Mouse (Mus musculus) liver, embryonic 15.5 days (tissue): ENCODE results near the gene Arntl2. TPM values are rescaled to one million over a fixed set of nuclear protein-coding genes. Genes with fewer than 3 reads are reported as not detected.

Experiments used
- ATAC-seq: fragments of 200-750 bp; cut with Nextera tagmentation; 2 replicates; pipeline ENCODE4 v1.8.0; 2017; ENCODE audit warnings: moderate number of reproducible peaks, mild to moderate bottlenecking, moderate library complexity; ENCODE audit not compliant: insufficient read depth
- H3K27ac ChIP-seq: fragments of 300-500 bp; sonication (generic); replicated peaks from 2 replicates; pipeline ENCODE4 v1.5.1; 2015; ENCODE audit warnings: mild to moderate bottlenecking, inconsistent platforms
- H3K27me3 ChIP-seq: fragments of 300-500 bp; sonication (generic); 2 replicates; pipeline ENCODE4 v1.6.1; 2015; ENCODE audit warnings: mild to moderate bottlenecking, inconsistent platforms
- H3K36me3 ChIP-seq: fragments of 300-500 bp; sonication (generic); replicated peaks from 2 replicates; pipeline ENCODE4 v1.6.1; 2015; ENCODE audit warnings: moderate library complexity, mild to moderate bottlenecking, inconsistent platforms
- H3K4me1 ChIP-seq: fragments of 300-500 bp; sonication (generic); replicated peaks from 2 replicates; pipeline ENCODE4 v1.6.1; 2015; ENCODE audit warnings: inconsistent platforms
- H3K4me2 ChIP-seq: fragments of 300-500 bp; sonication (generic); 2 replicates; pipeline ENCODE4 v1.6.1; 2015; ENCODE audit warnings: moderate library complexity, mild to moderate bottlenecking, inconsistent platforms
- H3K4me3 ChIP-seq: fragments of 300-500 bp; sonication (generic); replicated peaks from 2 replicates; pipeline ENCODE4 v1.5.1; 2015; ENCODE audit warnings: mild to moderate bottlenecking, inconsistent platforms
- H3K9ac ChIP-seq: fragments of 300-500 bp; sonication (generic); 2 replicates; pipeline ENCODE4 v1.6.1; 2015; ENCODE audit warnings: moderate library complexity, mild to moderate bottlenecking, inconsistent platforms
- H3K9me3 ChIP-seq: fragments of 300-500 bp; sonication (generic); replicated peaks from 2 replicates; pipeline ENCODE4 v1.6.1; 2016; ENCODE audit warnings: inconsistent platforms
- WGBS: fragments of 180-500 bp; shearing (Covaris S2); methylation state at CpG from one replicate; pipeline ENCODE4 v1.1.7; 2015; ENCODE audit warnings: mixed read lengths; ENCODE audit not compliant: insufficient replicate concordance; 5-methylcytosine and 5-hydroxymethylcytosine counted together
- polyA plus RNA-seq: library from polyadenylated mRNA; unstranded; fragments of >200 nt; fragmentation: Nextera tagmentation; extraction: Ambion mirVana; gene quantifications from 2 replicates; pipeline ENCODE4 v1.2.1, GENCODE M21; 2015

Gene Arntl2
- polyA plus RNA-seq, 1 experiment from 2014 or later, result 0.43 TPM

- Histone ChIP-seq H3K9ac (no peak overlapping the region), H3K27ac (no peak overlapping the region), H3K36me3 (no peaks in the 10 kb centered on the region), H3K27me3 (no peaks in the 10 kb centered on the region), H3K4me2 (no peak overlapping the region), H3K4me3 (no peak overlapping the region), H3K4me1 (no peaks in the 10 kb centered on the region), H3K9me3 (no peaks in the 10 kb centered on the region)
- ATAC-seq, result no peak
- WGBS, result 54% methylated on average over 6 of the region's 6 CpGs
These were observed 37.8 kb downstream of the Arntl2 start for GRCm38 (mm10) chr6:146833485-146834314.

GRCm38 (mm10) chr6:146834342-146834741, 38.5 kb downstream of the Arntl2 start:
- no peaks in the 10 kb centered on the region for H3K27me3 ChIP-seq
- 35% methylated on average over 3 of the region's 3 CpGs for WGBS
- H3K4me3 ChIP-seq, result no peak overlapping the region
- H3K36me3 ChIP-seq, result no peaks in the 10 kb centered on the region
- H3K27ac ChIP-seq, result no peak overlapping the region
- H3K9me3 ChIP-seq, result no peaks in the 10 kb centered on the region
- H3K4me1 ChIP-seq, result no peaks in the 10 kb centered on the region
- no peak overlapping the region for H3K9ac ChIP-seq
- no peak for ATAC-seq
- no peak overlapping the region for H3K4me2 ChIP-seq

- no peaks in the 10 kb centered on the region for H3K36me3 ChIP-seq
- H3K4me1 ChIP-seq, result no peaks in the 10 kb centered on the region
- ATAC-seq, result no peak
- no peaks in the 10 kb centered on the region for H3K27me3 ChIP-seq
- no peak overlapping the region for H3K27ac ChIP-seq
- 40% methylated on average over 4 of the region's 4 CpGs for WGBS
- H3K4me3 ChIP-seq, result no peak overlapping the region
- no peaks in the 10 kb centered on the region for H3K9me3 ChIP-seq
- H3K4me2 ChIP-seq, result no peak overlapping the region
- no peak overlapping the region for H3K9ac ChIP-seq
These were observed 39.9 kb downstream of the Arntl2 start for GRCm38 (mm10) chr6:146835784-146836183.

- no peak for ATAC-seq
- Histone ChIP-seq H3K27me3 (no peaks in the 10 kb centered on the region), H3K4me1 (no peaks in the 10 kb centered on the region), H3K9me3 (no peaks in the 10 kb centered on the region), H3K36me3 (no peaks in the 10 kb centered on the region), H3K4me2 (no peak overlapping the region), H3K27ac (no peak overlapping the region), H3K4me3 (no peak overlapping the region), H3K9ac (no peak overlapping the region)
- 54% methylated on average over 7 of the region's 7 CpGs for WGBS
These were observed 41.5 kb downstream of the Arntl2 start for GRCm38 (mm10) chr6:146837316-146837715.

GRCm38 (mm10) chr6:146838366-146838765, 42.5 kb downstream of the Arntl2 start:
- WGBS, result 63% methylated on average over 5 of the region's 5 CpGs
- H3K4me2 ChIP-seq, result no peak overlapping the region

GRCm38 (mm10) chr6:146838863-146839262, 43.0 kb downstream of the Arntl2 start:
- Histone ChIP-seq H3K27ac (no peak overlapping the region), H3K9me3 (no peaks in the 10 kb centered on the region), H3K9ac (no peak overlapping the region), H3K4me2 (no peak overlapping the region), H3K4me3 (no peak overlapping the region), H3K27me3 (no peaks in the 10 kb centered on the region), H3K4me1 (no peaks in the 10 kb centered on the region), H3K36me3 (no peaks in the 10 kb centered on the region)
- WGBS, result 69% methylated on average over 4 of the region's 4 CpGs
- ATAC-seq, result no peak

More at GRCm38 (mm10) chr6:146838366-146838765, 42.5 kb downstream of the Arntl2 start:
- Histone ChIP-seq H3K27ac (no peak overlapping the region), H3K9ac (no peak overlapping the region), H3K27me3 (no peaks in the 10 kb centered on the region), H3K36me3 (no peaks in the 10 kb centered on the region), H3K4me3 (no peak overlapping the region), H3K4me1 (no peaks in the 10 kb centered on the region), H3K9me3 (no peaks in the 10 kb centered on the region)
- no peak for ATAC-seq

- Histone ChIP-seq H3K9me3 (no peaks in the 10 kb centered on the region), H3K27me3 (no peaks in the 10 kb centered on the region), H3K36me3 (no peaks in the 10 kb centered on the region), H3K4me2 (no peak overlapping the region), H3K4me3 (no peak overlapping the region), H3K4me1 (peaks cover 14% of the 10 kb centered on the region), H3K9ac (no peak overlapping the region), H3K27ac (no peak overlapping the region)
- WGBS, result 68% methylated on average over 6 of the region's 6 CpGs
- no peak for ATAC-seq
These were observed 49.0 kb downstream of the Arntl2 start for GRCm38 (mm10) chr6:146844867-146845266.

GRCm38 (mm10) chr6:146845347-146845746, 49.5 kb downstream of the Arntl2 start:
- H3K27me3 ChIP-seq, result no peaks in the 10 kb centered on the region
- H3K4me1 ChIP-seq, result peaks cover 17% of the 10 kb centered on the region
- no peak overlapping the region for H3K27ac ChIP-seq
- no peak for ATAC-seq
- H3K4me2 ChIP-seq, result no peak overlapping the region
- 54% methylated on average over 5 of the region's 5 CpGs for WGBS
- H3K9ac ChIP-seq, result no peak overlapping the region
- no peaks in the 10 kb centered on the region for H3K36me3 ChIP-seq
- no peak overlapping the region for H3K4me3 ChIP-seq
- H3K9me3 ChIP-seq, result no peaks in the 10 kb centered on the region

- ATAC-seq, result peak; percentile 32; the same call in 1 of the 2 replicates
- no peaks in the 10 kb centered on the region for H3K27me3 ChIP-seq
- H3K36me3 ChIP-seq, result no peaks in the 10 kb centered on the region
- H3K9me3 ChIP-seq, result no peaks in the 10 kb centered on the region
- no peak overlapping the region for H3K9ac ChIP-seq
- peaks cover 21% of the 10 kb centered on the region for H3K4me1 ChIP-seq
- no peak overlapping the region for H3K4me3 ChIP-seq
- 41% methylated on average over 15 of the region's 15 CpGs for WGBS
- no peak overlapping the region; the same call in 1 of the 2 replicates for H3K27ac ChIP-seq
- H3K4me2 ChIP-seq, result no peak overlapping the region
These were observed 50.3 kb downstream of the Arntl2 start for GRCm38 (mm10) chr6:146845961-146846750.

GRCm38 (mm10) chr6:146847402-146847801, 51.5 kb downstream of the Arntl2 start:
- Histone ChIP-seq H3K4me2 (no peak overlapping the region), H3K36me3 (no peaks in the 10 kb centered on the region), H3K4me1 (peaks cover 21% of the 10 kb centered on the region), H3K9ac (no peak overlapping the region), H3K27ac (no peak overlapping the region), H3K9me3 (no peaks in the 10 kb centered on the region), H3K27me3 (no peaks in the 10 kb centered on the region), H3K4me3 (no peak overlapping the region)
- no peak for ATAC-seq
- 69% methylated on average over 3 of the region's 3 CpGs for WGBS

GRCm38 (mm10) chr6:146848281-146848680, 52.4 kb downstream of the Arntl2 start:
- H3K4me1 ChIP-seq, result peaks cover 27% of the 10 kb centered on the region
- no peak for ATAC-seq
- no peak overlapping the region for H3K4me2 ChIP-seq
- no peak overlapping the region for H3K27ac ChIP-seq
- no peaks in the 10 kb centered on the region for H3K27me3 ChIP-seq
- H3K4me3 ChIP-seq, result no peak overlapping the region
- no peaks in the 10 kb centered on the region for H3K36me3 ChIP-seq
- 72% methylated on average over 3 of the region's 3 CpGs for WGBS
- H3K9me3 ChIP-seq, result no peaks in the 10 kb centered on the region
- H3K9ac ChIP-seq, result no peak overlapping the region
